Mouse (Mus musculus) intestine, postnatal 0 days (tissue): ENCODE measurements around the gene Tssk2. TPM values are rescaled to one million over a fixed set of nuclear protein-coding genes. Genes with fewer than 3 reads are reported as not detected.

ENCODE experiments used
- ATAC-seq: fragments of 200-750 bp; cut with Nextera tagmentation; 2 replicates; pipeline ENCODE4 v1.8.0; 2017; ENCODE audit warnings: mild to moderate bottlenecking, moderate TSS enrichment, moderate library complexity
- H3K27ac ChIP-seq: fragments of 300-500 bp; sonication (generic); 2 replicates; pipeline ENCODE4 v1.5.1; 2014; ENCODE audit warnings: mild to moderate bottlenecking, low read depth, low read length, moderate library complexity
- H3K27me3 ChIP-seq: fragments of 300-500 bp; sonication (generic); replicated peaks from 2 replicates; pipeline ENCODE4 v1.6.1; 2014; ENCODE audit warnings: low read length, mixed read lengths; ENCODE audit not compliant: control insufficient read depth, insufficient read depth
- H3K36me3 ChIP-seq: fragments of 300-500 bp; sonication (generic); 2 replicates; pipeline ENCODE4 v1.6.1; 2014; ENCODE audit warnings: mild to moderate bottlenecking, moderate library complexity; ENCODE audit not compliant: control insufficient read depth, insufficient read depth
- H3K4me1 ChIP-seq: fragments of 300-500 bp; sonication (generic); replicated peaks from 2 replicates; pipeline ENCODE4 v1.6.1; 2014; ENCODE audit warnings: antibody characterized with exemption, low read length, mixed read lengths; ENCODE audit not compliant: control insufficient read depth, insufficient read depth
- H3K4me2 ChIP-seq: fragments of 300-500 bp; sonication (generic); replicated peaks from 2 replicates; pipeline ENCODE4 v1.6.1; 2014; ENCODE audit warnings: low read depth, mild to moderate bottlenecking, moderate library complexity
- H3K4me3 ChIP-seq: fragments of 300-500 bp; sonication (generic); 2 replicates; pipeline ENCODE4 v1.5.1; 2014; ENCODE audit warnings: low read depth, low read length
- H3K9ac ChIP-seq: fragments of 300-500 bp; sonication (generic); 2 replicates; pipeline ENCODE4 v1.6.1; 2014; ENCODE audit warnings: mild to moderate bottlenecking, low read depth, low read length
- H3K9me3 ChIP-seq: fragments of 300-500 bp; sonication (generic); 2 replicates; pipeline ENCODE4 v1.6.1; 2016; ENCODE audit warnings: mixed run types; ENCODE audit not compliant: control insufficient read depth
- CTCF ChIP-seq: sonication (generic); IDR thresholded peaks from 2 replicates; pipeline ENCODE4 v1.5.1; 2016; ENCODE audit warnings: low read depth, mild to moderate bottlenecking, control low read depth, antibody characterized with exemption, moderate library complexity
- WGBS: fragments of 180-500 bp; shearing (Covaris S2); extraction: QIAGEN DNeasy Blood & Tissue Kit; methylation state at CpG from one replicate; pipeline ENCODE4 v1.1.7; 2014; 5-methylcytosine and 5-hydroxymethylcytosine counted together
- polyA plus RNA-seq: library from polyadenylated mRNA; unstranded; fragments of >200 nt; fragmentation: Nextera tagmentation; extraction: Ambion mirVana; gene quantifications from 2 replicates; pipeline ENCODE4 v1.2.1, GENCODE M21; 2015

Gene Tssk2
- polyA plus RNA-seq, 1 experiment from 2014 or later, result not detected

DNA sequence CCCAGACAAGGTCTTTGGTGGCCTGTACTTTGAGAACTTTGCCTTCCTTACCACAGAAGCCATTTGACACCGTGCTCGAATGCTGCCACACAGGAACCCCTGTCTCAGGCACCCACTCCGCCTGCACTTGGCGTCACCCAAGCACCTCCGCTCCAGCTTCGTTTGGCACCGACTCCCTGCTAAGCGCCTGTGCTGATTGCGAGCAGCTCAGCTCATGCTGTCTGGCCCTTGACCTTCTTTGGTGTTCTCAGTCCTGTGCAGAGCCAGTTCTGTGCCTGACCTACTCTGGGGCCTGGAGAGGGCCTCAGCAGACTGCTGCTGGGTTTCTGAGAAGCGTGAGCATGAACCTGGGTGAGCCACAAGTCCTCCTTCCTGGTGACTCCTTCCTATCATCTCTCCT is 38.3 kb downstream of the Tssk2 start:
- no peak for TF ChIP-seq CTCF
- no peak for ATAC-seq
- no peaks in the 10 kb centered on the region for H3K36me3 ChIP-seq
- H3K27me3 ChIP-seq, result peaks cover 13% of the 10 kb centered on the region; the same call in 1 of the 2 replicates
- WGBS, result 82% methylated on average over 10 of the region's 10 CpGs
- H3K4me1 ChIP-seq, result no peaks in the 10 kb centered on the region
- no peaks in the 10 kb centered on the region for H3K9me3 ChIP-seq
- no peak overlapping the region for H3K27ac ChIP-seq
- no peak overlapping the region for H3K4me3 ChIP-seq
- H3K4me2 ChIP-seq, result no peak overlapping the region
- no peak overlapping the region for H3K9ac ChIP-seq

DNA sequence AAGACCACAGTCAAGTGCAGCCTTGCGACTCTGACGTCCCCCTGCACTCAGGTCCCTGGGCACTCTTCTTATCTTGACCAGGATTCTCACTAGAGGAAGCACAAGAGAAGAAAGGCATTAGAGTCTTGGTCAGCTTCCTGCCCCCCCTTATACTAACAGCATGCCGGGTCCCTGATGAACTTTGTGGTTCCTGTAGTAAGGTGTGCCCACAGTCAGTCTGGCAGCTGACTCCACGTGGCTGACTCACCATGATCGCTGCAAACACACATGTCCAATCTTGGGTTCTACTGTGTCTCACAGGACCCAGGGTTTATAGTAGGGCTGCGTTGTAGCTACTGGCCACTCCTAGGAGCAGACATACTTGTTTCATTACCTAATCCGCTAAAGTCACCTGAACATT is 39.8 kb downstream of the Tssk2 start:
- ATAC-seq, result peak; percentile 42; the same call in 1 of the 2 replicates
- 54% methylated on average over 7 of the region's 7 CpGs for WGBS
- Histone ChIP-seq H3K4me2 (no peak overlapping the region), H3K27me3 (peaks cover 13% of the 10 kb centered on the region; the same call in 1 of the 2 replicates), H3K4me1 (no peaks in the 10 kb centered on the region), H3K9me3 (no peaks in the 10 kb centered on the region), H3K27ac (no peak overlapping the region), H3K9ac (no peak overlapping the region), H3K36me3 (no peaks in the 10 kb centered on the region), H3K4me3 (no peak overlapping the region)
- TF ChIP-seq CTCF, result no peak

GRCm38 (mm10) chr16:17938821-17939220 is 40.4 kb downstream of the Tssk2 start:
- peak; percentile 94 for ATAC-seq
- WGBS, result 10% methylated on average over 7 of the region's 7 CpGs
- H3K27ac ChIP-seq, result peak overlapping the region; percentile 63; the same call in 1 of the 2 replicates
- H3K27me3 ChIP-seq, result peaks cover 13% of the 10 kb centered on the region; the same call in 1 of the 2 replicates
- peak overlapping the region; percentile 27 for H3K4me2 ChIP-seq
- H3K36me3 ChIP-seq, result no peaks in the 10 kb centered on the region
- H3K4me3 ChIP-seq, result no peak overlapping the region
- no peaks in the 10 kb centered on the region for H3K9me3 ChIP-seq
- no peaks in the 10 kb centered on the region for H3K4me1 ChIP-seq
- H3K9ac ChIP-seq, result no peak overlapping the region
- peak; percentile 91 for TF ChIP-seq CTCF

DNA sequence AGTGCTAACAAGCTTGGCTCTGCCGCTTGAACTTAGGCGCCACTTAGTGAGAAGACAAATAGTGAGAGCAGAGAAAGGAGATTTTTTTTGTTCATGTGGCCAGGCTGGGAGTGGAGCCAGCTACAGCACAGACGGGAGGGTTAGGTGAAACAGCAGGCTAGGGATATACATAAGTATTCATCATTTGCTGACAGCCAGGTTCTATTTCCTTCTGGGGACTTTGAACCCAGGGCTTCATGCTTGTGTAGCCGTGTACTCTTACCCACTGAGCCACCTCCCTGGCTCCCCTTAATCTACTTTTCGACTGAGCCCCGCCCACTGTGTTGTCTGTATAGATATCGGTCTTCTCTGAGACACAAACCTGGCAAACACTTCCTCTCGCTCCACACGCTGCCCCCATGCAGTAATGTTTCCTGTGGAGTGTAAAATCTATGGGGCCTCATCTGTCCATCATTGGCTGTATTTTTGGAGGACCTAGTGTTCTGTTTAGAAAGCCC is 40.9 kb downstream of the Tssk2 start:
- no peak for TF ChIP-seq CTCF
- WGBS, result 13% methylated on average over 9 of the region's 9 CpGs
- no peaks in the 10 kb centered on the region for H3K4me1 ChIP-seq
- H3K4me2 ChIP-seq, result peak overlapping the region; percentile 27
- H3K9ac ChIP-seq, result no peak overlapping the region
- H3K27ac ChIP-seq, result peak overlapping the region; percentile 63
- ATAC-seq, result peak; percentile 88
- no peaks in the 10 kb centered on the region for H3K36me3 ChIP-seq
- no peaks in the 10 kb centered on the region for H3K9me3 ChIP-seq
- no peak overlapping the region for H3K4me3 ChIP-seq
- peaks cover 13% of the 10 kb centered on the region; the same call in 1 of the 2 replicates for H3K27me3 ChIP-seq

DNA sequence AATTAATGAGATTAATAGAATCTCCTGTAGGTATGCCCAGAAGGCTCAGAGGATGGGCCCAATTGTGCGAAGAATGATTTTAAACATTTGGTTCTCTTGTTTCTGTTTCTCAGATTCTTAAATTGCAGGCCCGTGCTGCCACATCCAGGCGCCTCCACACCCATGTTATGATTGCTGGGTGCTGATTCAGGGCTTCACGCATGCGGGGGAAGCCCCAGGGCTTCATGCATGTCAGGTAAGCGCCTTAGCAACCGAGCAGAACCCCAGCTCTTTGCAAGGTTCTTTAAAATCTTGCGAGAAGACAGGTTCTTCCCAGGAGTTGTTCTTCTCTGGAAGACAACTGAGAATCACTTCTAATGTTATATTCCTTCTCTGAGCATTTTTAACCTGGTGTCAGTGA is 45.0 kb downstream of the Tssk2 start:
- Histone ChIP-seq H3K4me3 (no peak overlapping the region), H3K36me3 (no peaks in the 10 kb centered on the region), H3K9me3 (no peaks in the 10 kb centered on the region), H3K4me1 (no peaks in the 10 kb centered on the region), H3K9ac (no peak overlapping the region), H3K27ac (no peak overlapping the region), H3K27me3 (no peaks in the 10 kb centered on the region), H3K4me2 (no peak overlapping the region)
- no peak for TF ChIP-seq CTCF
- no peak for ATAC-seq
- 66% methylated on average over 8 of the region's 8 CpGs for WGBS

DNA sequence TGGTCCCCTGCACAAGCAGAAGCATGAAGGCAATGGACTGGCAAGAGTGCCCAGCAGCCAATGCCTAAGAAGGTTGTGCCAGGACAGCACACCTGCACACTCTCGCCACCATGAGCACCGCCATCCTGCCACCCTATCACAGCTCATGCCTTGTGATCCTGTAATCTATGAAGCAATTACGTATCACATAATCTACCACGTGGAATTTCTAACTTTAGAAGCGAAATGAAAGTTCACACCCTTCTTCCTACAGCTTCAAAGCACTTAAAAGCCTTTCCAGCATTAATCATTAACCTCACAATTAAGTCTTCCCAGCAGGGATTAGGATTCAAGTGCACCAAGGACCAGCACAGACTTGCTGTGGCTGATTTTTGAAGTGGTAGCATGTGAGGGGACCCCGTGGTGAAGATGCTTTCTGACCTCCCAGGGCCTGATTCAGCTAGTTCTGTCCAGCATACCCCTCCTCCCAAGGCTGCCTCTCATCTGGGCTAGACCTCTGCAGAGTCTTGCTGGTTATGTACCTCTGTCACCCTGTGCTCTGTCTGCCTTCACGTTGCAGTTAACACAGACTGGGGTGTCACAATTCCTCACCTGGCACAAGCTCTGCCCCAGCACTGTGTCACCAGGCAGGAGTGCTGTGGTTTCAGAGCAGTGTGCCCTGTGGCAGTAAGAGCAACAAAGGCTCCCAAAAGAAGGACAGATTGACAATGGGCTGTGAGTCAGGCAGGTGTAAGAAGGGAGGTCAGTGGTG is 46.8 kb downstream of the Tssk2 start:
- peak; percentile 81 for ATAC-seq
- Histone ChIP-seq H3K9ac (no peak overlapping the region), H3K27ac (no peak overlapping the region), H3K4me2 (peak overlapping the region; percentile 27; the same call in 1 of the 2 replicates), H3K9me3 (no peaks in the 10 kb centered on the region), H3K4me1 (no peaks in the 10 kb centered on the region), H3K36me3 (no peaks in the 10 kb centered on the region), H3K4me3 (no peak overlapping the region), H3K27me3 (no peaks in the 10 kb centered on the region)
- TF ChIP-seq CTCF, result no peak
- WGBS, result 28% methylated on average over 7 of the region's 7 CpGs
